Mouse (Mus musculus) forebrain, embryonic 16.5 days (tissue): ENCODE data around the gene Zgrf1. TPM values are rescaled to one million over a fixed set of nuclear protein-coding genes. Genes with fewer than 3 reads are reported as not detected.

Experiments
- ATAC-seq: fragments of 200-750 bp; cut with Nextera tagmentation; 2 replicates; pipeline ENCODE4 v1.8.0; 2017; ENCODE audit warnings: mild to moderate bottlenecking, moderate library complexity
- H3K27ac ChIP-seq: fragments of 300-500 bp; sonication (generic); 2 replicates; pipeline ENCODE4 v1.5.1; 2014; ENCODE audit warnings: low read length, control low read depth
- H3K27me3 ChIP-seq: fragments of 300-500 bp; sonication (generic); replicated peaks from 2 replicates; pipeline ENCODE4 v1.6.1; 2014; ENCODE audit warnings: low read length; ENCODE audit not compliant: control insufficient read depth, insufficient read depth
- H3K36me3 ChIP-seq: fragments of 300-500 bp; sonication (generic); 2 replicates; pipeline ENCODE4 v1.6.1; 2014; ENCODE audit not compliant: control insufficient read depth, insufficient read depth
- H3K4me1 ChIP-seq: fragments of 300-500 bp; sonication (generic); replicated peaks from 2 replicates; pipeline ENCODE4 v1.6.1; 2014; ENCODE audit warnings: low read length; ENCODE audit not compliant: control insufficient read depth, insufficient read depth
- H3K4me2 ChIP-seq: fragments of 300-500 bp; sonication (generic); 2 replicates; pipeline ENCODE4 v1.6.1; 2014; ENCODE audit warnings: mild to moderate bottlenecking, low read length, control low read depth
- H3K4me3 ChIP-seq: fragments of 300-500 bp; sonication (generic); replicated peaks from 2 replicates; pipeline ENCODE4 v1.5.1; 2014; ENCODE audit warnings: mild to moderate bottlenecking, low read length, control low read depth
- H3K9ac ChIP-seq: fragments of 300-500 bp; sonication (generic); replicated peaks from 2 replicates; pipeline ENCODE4 v1.6.1; 2014; ENCODE audit warnings: low read depth, low read length, control low read depth
- H3K9me3 ChIP-seq: fragments of 300-500 bp; sonication (generic); 2 replicates; pipeline ENCODE4 v1.6.1; 2016; ENCODE audit warnings: low read length; ENCODE audit not compliant: control insufficient read depth
- WGBS: fragments of 180-500 bp; shearing (Covaris S2); extraction: QIAGEN DNeasy Blood & Tissue Kit; methylation state at CpG from one replicate; pipeline ENCODE4 v1.1.7; 2014; 5-methylcytosine and 5-hydroxymethylcytosine counted together
- polyA plus RNA-seq: library from polyadenylated mRNA; unstranded; fragments of >200 nt; fragmentation: Nextera tagmentation; extraction: Ambion mirVana; gene quantifications from 2 replicates; pipeline ENCODE4 v1.2.1, GENCODE M21; 2015

Gene Zgrf1
- polyA plus RNA-seq, 1 experiment from 2014 or later, result 4.9 TPM

- 77% methylated on average over 8 of the region's 8 CpGs for WGBS
- no peak overlapping the region for H3K4me3 ChIP-seq
- H3K9me3 ChIP-seq, result no peaks in the 10 kb centered on the region
- no peak for ATAC-seq
- H3K4me1 ChIP-seq, result no peaks in the 10 kb centered on the region
- no peaks in the 10 kb centered on the region for H3K27me3 ChIP-seq
- no peak overlapping the region for H3K9ac ChIP-seq
- no peak overlapping the region for H3K27ac ChIP-seq
- H3K36me3 ChIP-seq, result no peaks in the 10 kb centered on the region
- no peak overlapping the region for H3K4me2 ChIP-seq
These were observed 28.0 kb upstream of the Zgrf1 start for GRCm38 (mm10) chr3:127525188-127525819.

DNA sequence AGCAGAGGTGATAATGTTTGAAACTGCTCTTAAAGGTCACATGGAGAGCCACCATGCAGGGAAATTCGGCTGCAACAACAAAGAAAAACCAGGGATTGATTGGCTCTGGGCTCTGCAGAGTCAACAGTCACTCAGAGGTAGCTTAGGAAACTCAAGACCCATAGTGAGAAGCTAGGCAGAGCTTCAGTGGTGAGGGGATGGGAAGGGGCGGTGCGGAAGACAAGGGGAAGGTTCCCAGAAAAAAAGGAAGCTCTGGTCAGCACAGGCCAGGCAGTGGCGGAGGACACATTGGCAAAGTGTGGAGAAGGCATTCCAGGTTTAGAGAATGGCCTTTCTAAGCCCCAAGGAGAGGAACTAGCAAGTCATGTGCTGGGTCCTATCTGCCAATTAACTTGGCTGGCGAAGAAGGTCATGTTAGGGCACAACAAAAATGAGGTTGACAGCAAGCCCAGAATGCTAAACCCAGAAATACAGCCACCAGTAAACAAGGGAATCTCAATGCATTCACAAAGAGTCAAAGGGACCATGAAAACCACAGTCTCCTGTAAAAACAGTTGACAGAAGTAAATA is 25.7 kb upstream of the Zgrf1 start:
- Histone ChIP-seq H3K27ac (no peak overlapping the region), H3K9me3 (no peaks in the 10 kb centered on the region), H3K27me3 (no peaks in the 10 kb centered on the region), H3K4me2 (no peak overlapping the region), H3K4me1 (no peaks in the 10 kb centered on the region), H3K9ac (no peak overlapping the region), H3K4me3 (no peak overlapping the region), H3K36me3 (no peaks in the 10 kb centered on the region)
- WGBS, result 75% methylated on average over 5 of the region's 5 CpGs
- no peak for ATAC-seq

GRCm38 (mm10) chr3:127529210-127529609 is 24.1 kb upstream of the Zgrf1 start:
- no peak overlapping the region for H3K4me3 ChIP-seq
- H3K9ac ChIP-seq, result no peak overlapping the region
- no peak overlapping the region for H3K4me2 ChIP-seq
- H3K9me3 ChIP-seq, result no peaks in the 10 kb centered on the region
- ATAC-seq, result no peak
- no peaks in the 10 kb centered on the region for H3K4me1 ChIP-seq
- WGBS, result 81% methylated on average over 3 of the region's 3 CpGs
- H3K27me3 ChIP-seq, result no peaks in the 10 kb centered on the region
- H3K27ac ChIP-seq, result no peak overlapping the region
- H3K36me3 ChIP-seq, result no peaks in the 10 kb centered on the region

GRCm38 (mm10) chr3:127529824-127530223 is 23.5 kb upstream of the Zgrf1 start:
- Histone ChIP-seq H3K4me2 (no peak overlapping the region), H3K27ac (no peak overlapping the region), H3K4me3 (no peak overlapping the region), H3K36me3 (no peaks in the 10 kb centered on the region), H3K4me1 (no peaks in the 10 kb centered on the region), H3K9me3 (no peaks in the 10 kb centered on the region), H3K27me3 (no peaks in the 10 kb centered on the region), H3K9ac (no peak overlapping the region)
- ATAC-seq, result no peak
- 65% methylated on average over 4 of the region's 4 CpGs for WGBS

GRCm38 (mm10) chr3:127530293-127530692 is 23.0 kb upstream of the Zgrf1 start:
- 4% methylated on average over 4 of the region's 4 CpGs for WGBS
- no peak overlapping the region for H3K4me2 ChIP-seq
- H3K4me1 ChIP-seq, result no peaks in the 10 kb centered on the region
- H3K36me3 ChIP-seq, result no peaks in the 10 kb centered on the region
- no peak overlapping the region for H3K9ac ChIP-seq
- ATAC-seq, result no peak
- H3K4me3 ChIP-seq, result no peak overlapping the region
- no peaks in the 10 kb centered on the region for H3K9me3 ChIP-seq
- no peak overlapping the region for H3K27ac ChIP-seq
- H3K27me3 ChIP-seq, result no peaks in the 10 kb centered on the region

DNA sequence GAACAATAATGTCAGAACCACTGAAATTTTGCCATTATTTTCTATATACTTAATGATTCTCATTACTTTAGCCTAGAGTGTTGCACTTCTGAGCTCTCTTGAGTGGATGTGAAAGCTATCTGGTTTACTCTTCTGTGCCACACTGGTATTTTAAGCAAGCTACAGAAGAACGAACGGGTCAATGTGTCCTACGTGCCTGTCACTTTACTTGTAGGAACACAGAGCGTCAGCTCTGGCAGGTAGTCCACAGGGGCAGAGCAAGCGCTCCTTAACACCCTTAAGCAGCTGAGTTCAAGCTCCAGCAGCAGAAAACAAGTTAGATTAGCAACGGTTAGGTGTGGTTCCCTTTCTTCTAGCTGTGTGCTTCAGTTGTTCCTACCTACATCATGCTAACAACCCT is 14.1 kb upstream of the Zgrf1 start:
- no peak for ATAC-seq
- no peak overlapping the region for H3K4me3 ChIP-seq
- WGBS, result 63% methylated on average over 6 of the region's 6 CpGs
- no peak overlapping the region for H3K4me2 ChIP-seq
- H3K4me1 ChIP-seq, result no peaks in the 10 kb centered on the region
- H3K9ac ChIP-seq, result no peak overlapping the region
- H3K36me3 ChIP-seq, result peaks cover 5% of the 10 kb centered on the region
- no peak overlapping the region for H3K27ac ChIP-seq
- H3K9me3 ChIP-seq, result no peaks in the 10 kb centered on the region
- H3K27me3 ChIP-seq, result no peaks in the 10 kb centered on the region

DNA sequence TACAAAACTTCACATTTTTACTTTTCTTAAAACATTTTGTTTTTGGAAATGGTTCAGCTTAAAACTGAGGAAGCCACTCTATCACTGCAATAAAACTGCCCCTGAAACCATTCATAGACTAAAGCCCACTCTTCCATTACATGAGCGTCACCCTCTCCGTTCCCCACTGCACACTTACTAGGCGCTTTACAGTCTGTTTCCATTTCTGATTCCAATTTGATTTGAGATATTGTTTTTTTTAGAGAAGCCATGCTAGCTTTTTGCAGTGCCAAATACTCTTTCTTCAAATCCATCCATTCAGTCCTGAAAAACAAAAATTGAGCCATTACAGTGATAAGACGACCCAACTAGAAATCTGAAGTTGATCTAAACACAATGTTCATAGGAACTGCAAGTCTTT is 9.3 kb upstream of the Zgrf1 start:
- peaks cover 11% of the 10 kb centered on the region for H3K36me3 ChIP-seq
- H3K4me1 ChIP-seq, result no peaks in the 10 kb centered on the region
- no peak overlapping the region for H3K4me3 ChIP-seq
- H3K27me3 ChIP-seq, result no peaks in the 10 kb centered on the region
- ATAC-seq, result no peak
- H3K9ac ChIP-seq, result no peak overlapping the region
- no peak overlapping the region for H3K4me2 ChIP-seq
- 76% methylated on average over 4 of the region's 4 CpGs for WGBS
- H3K27ac ChIP-seq, result no peak overlapping the region
- no peaks in the 10 kb centered on the region for H3K9me3 ChIP-seq

DNA sequence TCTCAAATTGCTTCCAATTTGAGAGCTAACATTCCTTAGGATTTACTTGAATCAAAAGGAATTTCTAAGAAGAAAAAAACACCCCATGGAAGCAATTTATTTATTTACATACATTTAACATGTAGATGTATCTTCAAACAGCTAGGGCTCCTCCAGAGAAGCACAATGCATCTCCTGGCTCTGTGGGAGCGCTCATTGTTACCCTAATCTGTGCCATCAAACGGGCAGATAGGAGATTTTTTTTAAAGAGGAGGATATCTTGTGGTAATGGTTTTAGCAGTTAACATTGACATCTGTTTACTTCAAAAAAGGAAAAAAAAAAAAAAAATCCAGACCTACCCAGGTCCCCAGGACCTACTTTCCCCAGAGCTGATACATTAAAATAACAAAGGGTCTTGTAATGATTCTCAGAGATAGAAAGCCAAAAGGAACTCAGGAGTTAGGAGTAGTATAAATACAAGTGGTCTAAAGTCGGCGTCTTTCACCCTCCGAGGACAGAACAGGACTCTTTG is 8.6 kb upstream of the Zgrf1 start:
- no peak overlapping the region for H3K4me3 ChIP-seq
- no peaks in the 10 kb centered on the region for H3K9me3 ChIP-seq
- H3K27me3 ChIP-seq, result no peaks in the 10 kb centered on the region
- H3K9ac ChIP-seq, result no peak overlapping the region
- H3K4me2 ChIP-seq, result no peak overlapping the region
- H3K36me3 ChIP-seq, result peaks cover 11% of the 10 kb centered on the region
- no peak overlapping the region for H3K27ac ChIP-seq
- WGBS, result 21% methylated on average over 5 of the region's 5 CpGs
- no peaks in the 10 kb centered on the region for H3K4me1 ChIP-seq
- ATAC-seq, result no peak

DNA sequence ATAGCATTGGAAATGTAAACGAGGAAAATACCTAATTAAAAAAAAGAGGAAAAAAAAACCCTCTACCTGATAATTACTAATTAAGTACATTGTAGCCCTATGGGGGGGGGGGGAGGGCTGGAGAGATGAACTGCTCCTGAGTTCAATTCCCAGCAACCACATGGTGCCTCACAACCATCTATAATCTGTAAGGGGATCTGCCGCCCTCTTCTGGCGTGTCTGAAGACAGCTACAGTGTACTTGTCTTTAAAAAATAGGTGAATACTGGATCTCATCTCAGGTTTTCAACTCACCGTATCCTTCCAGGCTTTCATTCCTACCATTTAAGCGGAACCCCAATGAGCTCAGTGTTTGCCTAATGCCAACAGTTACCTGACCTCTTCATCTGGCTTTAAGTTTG is 5.4 kb upstream of the Zgrf1 start:
- H3K36me3 ChIP-seq, result peaks cover 10% of the 10 kb centered on the region
- H3K4me2 ChIP-seq, result no peak overlapping the region
- 41% methylated on average over 5 of the region's 5 CpGs for WGBS
- ATAC-seq, result no peak
- no peak overlapping the region for H3K4me3 ChIP-seq
- H3K27me3 ChIP-seq, result no peaks in the 10 kb centered on the region
- H3K27ac ChIP-seq, result no peak overlapping the region
- H3K9ac ChIP-seq, result no peak overlapping the region
- no peaks in the 10 kb centered on the region for H3K9me3 ChIP-seq
- no peaks in the 10 kb centered on the region for H3K4me1 ChIP-seq
